Mouse (Mus musculus): ENCODE measurements around the gene Ccser1. TPM values are rescaled to one million over a fixed set of nuclear protein-coding genes. Genes with fewer than 3 reads are reported as not detected.
"Not testable (repeated sequence)": the region's sequence is repeated elsewhere in the genome, so short reads cannot be mapped to it uniquely, and the experiment has no call there.

Ccser1 gene
- polyA plus RNA-seq, 1 experiment from 2014 or later, result 17.9 TPM

- no peaks in the 10 kb centered on the region for H3K4me1 ChIP-seq
- H3K27ac ChIP-seq, result no peak overlapping the region
- H3K4me2 ChIP-seq (replicated peaks), result no peak overlapping the region
- no peak overlapping the region for H3K4me3 ChIP-seq
- H3K9ac ChIP-seq, result no peak overlapping the region
- 67% methylated on average over 1 of the region's 1 CpGs for WGBS
- no peaks in the 10 kb centered on the region for H3K9me3 ChIP-seq (replicated peaks)
- ATAC-seq (ENCODE audit: low FRiP score), result no peak
- H3K27me3 ChIP-seq, result no peaks in the 10 kb centered on the region
- no peaks in the 10 kb centered on the region for H3K36me3 ChIP-seq
Measured at GRCm38 (mm10) chr6:62044454-62044853, 864.3 kb downstream of the Ccser1 start.

DNA sequence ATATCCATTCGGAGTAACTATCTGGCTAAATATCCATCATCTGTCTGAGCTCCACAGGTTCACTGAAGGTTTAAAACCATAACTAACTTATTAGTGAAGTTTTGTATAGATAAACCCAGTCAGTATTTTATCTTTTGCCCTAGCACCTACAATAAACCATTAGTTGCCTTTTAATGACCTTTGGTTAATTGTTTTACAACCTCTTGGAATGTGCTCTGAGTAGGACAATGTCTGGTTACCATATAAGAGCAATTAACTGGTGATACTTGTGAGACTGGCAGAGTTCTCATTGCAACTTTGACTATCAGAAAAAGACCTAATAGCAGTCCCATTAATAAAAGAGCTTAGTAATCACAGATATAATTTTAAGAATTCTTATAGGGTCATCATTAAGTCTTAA, 864.9 kb downstream of the Ccser1 start:
- H3K9me3 ChIP-seq (replicated peaks); H3K27me3 ChIP-seq; ATAC-seq (ENCODE audit: low FRiP score); H3K4me3 ChIP-seq; H3K27ac ChIP-seq; H3K4me2 ChIP-seq (replicated peaks); H3K9ac ChIP-seq; H3K4me1 ChIP-seq; H3K36me3 ChIP-seq: not testable (repeated sequence)
- WGBS, result 88% methylated on average over 1 of the region's 1 CpGs

DNA sequence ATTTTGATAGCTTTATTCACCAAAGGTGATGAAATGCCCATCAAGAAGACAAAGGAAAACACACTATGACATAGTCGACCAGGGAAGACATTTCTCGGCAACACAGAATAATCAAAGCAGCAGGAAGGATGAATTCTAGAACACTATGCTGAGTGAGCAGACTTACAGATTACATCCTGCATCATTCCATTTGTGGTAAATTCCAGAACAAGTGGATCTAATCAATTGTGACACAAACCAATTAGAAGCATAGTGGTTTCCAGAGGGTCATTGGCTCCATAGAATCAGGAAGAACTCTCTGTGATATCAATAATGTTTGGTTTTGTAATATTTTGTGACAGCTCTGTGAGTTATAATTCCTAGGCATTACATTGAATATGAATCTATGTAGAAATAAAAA, 875.2 kb downstream of the Ccser1 start:
- Histone ChIP-seq H3K4me2 (replicated peaks) (no peak overlapping the region), H3K4me1 (no peaks in the 10 kb centered on the region), H3K9ac (no peak overlapping the region), H3K27me3 (no peaks in the 10 kb centered on the region), H3K27ac (no peak overlapping the region), H3K4me3 (no peak overlapping the region), H3K9me3 (replicated peaks) (no peaks in the 10 kb centered on the region), H3K36me3 (no peaks in the 10 kb centered on the region)
- no peak for ATAC-seq (ENCODE audit: low FRiP score)
- WGBS, result 72% methylated on average over 2 of the region's 2 CpGs

DNA sequence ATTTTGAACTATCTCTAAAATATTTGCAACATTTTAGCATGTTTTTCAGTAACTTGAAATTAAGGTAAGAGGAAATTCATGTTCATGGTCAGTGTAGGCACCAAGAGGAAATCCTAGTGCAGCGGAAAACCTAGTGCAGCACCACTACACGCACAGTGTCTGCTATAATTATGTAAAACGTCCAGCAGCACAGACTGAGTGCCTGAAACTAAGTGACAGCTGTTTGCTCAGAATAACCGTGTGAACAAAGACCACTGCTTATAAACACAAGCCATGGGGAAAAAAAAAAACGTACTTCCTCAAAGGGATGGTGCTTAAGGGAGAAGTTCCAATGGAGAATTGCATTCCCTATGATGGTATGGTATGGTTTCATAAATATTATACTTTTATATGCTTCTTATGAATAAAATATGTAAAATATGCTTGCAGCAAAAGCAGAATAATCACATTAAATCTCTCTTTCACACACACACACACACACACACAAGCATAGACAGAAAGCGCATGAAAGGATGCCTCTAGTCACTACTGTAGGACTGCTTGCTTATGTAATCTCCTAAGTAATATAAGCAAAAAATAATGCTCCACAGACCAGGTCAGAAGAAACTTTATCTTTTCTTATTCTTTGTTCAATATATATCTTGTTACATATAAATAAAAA, 886.4 kb downstream of the Ccser1 start:
- H3K9me3 ChIP-seq (replicated peaks), result no peaks in the 10 kb centered on the region
- H3K36me3 ChIP-seq, result no peaks in the 10 kb centered on the region
- H3K4me2 ChIP-seq (replicated peaks), result no peak overlapping the region
- H3K4me1 ChIP-seq, result no peaks in the 10 kb centered on the region
- peak; percentile 81 for ATAC-seq (ENCODE audit: low FRiP score)
- H3K27me3 ChIP-seq, result no peaks in the 10 kb centered on the region
- H3K4me3 ChIP-seq, result no peak overlapping the region
- no peak overlapping the region for H3K9ac ChIP-seq
- 51% methylated on average over 6 of the region's 6 CpGs for WGBS
- no peak overlapping the region for H3K27ac ChIP-seq

- Histone ChIP-seq H3K9ac (no peak overlapping the region), H3K27me3 (no peaks in the 10 kb centered on the region), H3K36me3 (no peaks in the 10 kb centered on the region), H3K9me3 (replicated peaks) (no peaks in the 10 kb centered on the region), H3K4me3 (no peak overlapping the region), H3K4me1 (no peaks in the 10 kb centered on the region), H3K4me2 (replicated peaks) (no peak overlapping the region), H3K27ac (no peak overlapping the region)
- 0 out of 2 replicates have a peak, but pooled peaks have one; percentile 38 for ATAC-seq (ENCODE audit: low FRiP score)
- WGBS, result 80% methylated on average over 4 of the region's 4 CpGs
Measured at GRCm38 (mm10) chr6:62067024-62067380, 886.9 kb downstream of the Ccser1 start.

GRCm38 (mm10) chr6:62105464-62105863, 925.3 kb downstream of the Ccser1 start:
- ATAC-seq (ENCODE audit: low FRiP score), result no peak
- no peak overlapping the region for H3K4me3 ChIP-seq
- H3K9me3 ChIP-seq (replicated peaks), result no peaks in the 10 kb centered on the region
- 56% methylated on average over 2 of the region's 2 CpGs for WGBS
- no peak overlapping the region for H3K4me2 ChIP-seq (replicated peaks)
- H3K36me3 ChIP-seq, result no peaks in the 10 kb centered on the region
- no peaks in the 10 kb centered on the region for H3K27me3 ChIP-seq
- no peak overlapping the region for H3K27ac ChIP-seq
- no peak overlapping the region for H3K9ac ChIP-seq
- no peaks in the 10 kb centered on the region for H3K4me1 ChIP-seq

GRCm38 (mm10) chr6:62132531-62132930, 952.4 kb downstream of the Ccser1 start:
- Histone ChIP-seq H3K9me3 (replicated peaks) (no peaks in the 10 kb centered on the region), H3K27ac (no peak overlapping the region), H3K4me3 (no peak overlapping the region), H3K27me3 (no peaks in the 10 kb centered on the region), H3K36me3 (no peaks in the 10 kb centered on the region), H3K9ac (no peak overlapping the region), H3K4me2 (replicated peaks) (no peak overlapping the region), H3K4me1 (no peaks in the 10 kb centered on the region)
- ATAC-seq (ENCODE audit: low FRiP score), result no peak
- 82% methylated on average over 2 of the region's 2 CpGs for WGBS

DNA sequence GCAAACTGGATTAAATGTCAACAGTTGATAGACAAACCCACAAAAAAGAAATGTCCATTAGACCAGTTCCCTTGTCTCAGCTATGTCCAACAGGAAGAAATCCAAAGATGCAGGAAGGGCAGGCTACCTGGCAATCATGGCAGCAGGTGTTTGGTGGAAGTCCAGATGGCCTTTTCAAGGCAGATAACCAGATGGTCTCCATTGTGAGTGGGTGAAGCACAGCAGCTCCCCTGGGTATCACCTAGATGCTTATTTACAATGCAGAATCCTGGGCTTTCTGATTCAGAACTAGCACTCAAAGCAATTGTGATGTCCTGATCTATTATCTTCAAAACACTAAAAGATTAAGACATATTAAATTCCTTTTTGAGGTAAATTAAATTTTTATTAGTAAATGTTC, 980.2 kb downstream of the Ccser1 start:
- no peak overlapping the region for H3K4me2 ChIP-seq (replicated peaks)

GRCm38 (mm10) chr6:62162596-62162995, 982.5 kb downstream of the Ccser1 start:
- H3K4me2 ChIP-seq (replicated peaks), result no peak overlapping the region
- 68% methylated on average over 6 of the region's 6 CpGs for WGBS
- H3K4me3 ChIP-seq, result no peak overlapping the region
- no peak overlapping the region for H3K9ac ChIP-seq
- no peak for ATAC-seq (ENCODE audit: low FRiP score)
- H3K4me1 ChIP-seq, result peaks cover 3% of the 10 kb centered on the region; the same call in 1 of the 2 replicates
- no peaks in the 10 kb centered on the region for H3K27me3 ChIP-seq
- no peaks in the 10 kb centered on the region for H3K9me3 ChIP-seq (replicated peaks)
- no peaks in the 10 kb centered on the region for H3K36me3 ChIP-seq
- H3K27ac ChIP-seq, result no peak overlapping the region

More for the DNA sequence above, 980.2 kb downstream of the Ccser1 start:
- Histone ChIP-seq H3K4me3 (no peak overlapping the region), H3K27me3 (no peaks in the 10 kb centered on the region), H3K36me3 (no peaks in the 10 kb centered on the region), H3K9me3 (replicated peaks) (no peaks in the 10 kb centered on the region), H3K4me1 (peaks cover 3% of the 10 kb centered on the region; the same call in 1 of the 2 replicates), H3K9ac (no peak overlapping the region), H3K27ac (no peak overlapping the region)
- no peak for ATAC-seq (ENCODE audit: low FRiP score)

DNA sequence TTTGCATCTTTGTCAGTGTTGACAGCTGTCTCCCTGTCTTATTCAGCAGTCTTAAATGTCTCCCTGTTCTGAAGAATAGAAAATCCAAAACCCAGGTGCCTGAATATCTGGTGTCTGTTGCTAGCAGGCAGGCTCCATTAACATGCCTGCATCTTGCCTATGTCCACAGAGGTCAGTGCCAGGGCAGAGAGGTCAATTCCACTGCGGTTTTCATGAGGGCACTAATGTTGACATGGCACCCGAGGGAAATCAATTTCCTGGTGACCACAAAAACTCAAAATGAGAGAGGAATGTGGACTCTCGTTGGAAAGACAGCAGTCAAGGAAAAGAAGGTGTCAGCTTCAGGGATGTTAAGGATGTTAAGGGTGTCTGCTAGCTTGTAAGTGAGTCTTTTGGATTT, 983.7 kb downstream of the Ccser1 start:
- Histone ChIP-seq H3K4me1 (peaks cover 3% of the 10 kb centered on the region; the same call in 1 of the 2 replicates), H3K9ac (no peak overlapping the region), H3K4me3 (no peak overlapping the region), H3K27me3 (no peaks in the 10 kb centered on the region), H3K9me3 (replicated peaks) (no peaks in the 10 kb centered on the region), H3K4me2 (replicated peaks) (no peak overlapping the region), H3K36me3 (no peaks in the 10 kb centered on the region), H3K27ac (no peak overlapping the region)
- ATAC-seq (ENCODE audit: low FRiP score), result no peak
- 18% methylated on average over 3 of the region's 3 CpGs for WGBS

- no peak overlapping the region for H3K4me3 ChIP-seq
- H3K27me3 ChIP-seq, result no peaks in the 10 kb centered on the region
- H3K4me2 ChIP-seq (replicated peaks), result no peak overlapping the region
- H3K4me1 ChIP-seq, result no peaks in the 10 kb centered on the region
- WGBS, result 88% methylated on average over 6 of the region's 6 CpGs
- H3K27ac ChIP-seq, result no peak overlapping the region
- H3K9ac ChIP-seq, result no peak overlapping the region
- H3K36me3 ChIP-seq, result no peaks in the 10 kb centered on the region
- no peak for ATAC-seq (ENCODE audit: low FRiP score)
- H3K9me3 ChIP-seq (replicated peaks), result no peaks in the 10 kb centered on the region
Measured at GRCm38 (mm10) chr6:62196496-62197188, 1016.5 kb downstream of the Ccser1 start.

DNA sequence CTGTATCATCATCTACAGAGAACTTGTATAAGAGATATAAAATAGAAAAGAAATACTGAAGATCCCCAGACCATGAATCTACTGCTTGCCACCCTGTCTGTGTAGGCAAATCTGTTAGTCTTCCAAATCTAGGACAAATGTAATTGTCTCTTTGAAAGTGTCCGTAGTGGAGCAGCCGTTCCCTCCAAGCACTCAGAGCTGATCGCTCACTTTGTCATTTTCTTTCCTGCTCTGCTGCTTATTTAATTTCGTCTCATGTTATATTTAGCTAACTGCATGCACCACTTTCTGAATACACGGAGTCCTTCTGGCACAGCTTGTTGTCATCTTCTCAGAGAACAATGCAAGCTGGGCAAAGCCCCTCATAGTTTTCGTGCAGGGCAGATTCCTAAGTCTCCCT, 1018.6 kb downstream of the Ccser1 start:
- no peak overlapping the region for H3K4me2 ChIP-seq (replicated peaks)
- H3K9me3 ChIP-seq (replicated peaks), result no peaks in the 10 kb centered on the region
- no peak overlapping the region for H3K27ac ChIP-seq
- no peak overlapping the region for H3K9ac ChIP-seq
- 62% methylated on average over 6 of the region's 6 CpGs for WGBS
- ATAC-seq (ENCODE audit: low FRiP score), result no peak
- no peaks in the 10 kb centered on the region for H3K27me3 ChIP-seq
- no peaks in the 10 kb centered on the region for H3K4me1 ChIP-seq
- H3K36me3 ChIP-seq, result no peaks in the 10 kb centered on the region
- H3K4me3 ChIP-seq, result no peak overlapping the region

GRCm38 (mm10) chr6:62205013-62205412, 1024.9 kb downstream of the Ccser1 start:
- H3K36me3 ChIP-seq, result no peaks in the 10 kb centered on the region
- no peak overlapping the region for H3K4me2 ChIP-seq (replicated peaks)
- H3K27ac ChIP-seq, result no peak overlapping the region
- H3K9ac ChIP-seq, result no peak overlapping the region
- no peaks in the 10 kb centered on the region for H3K9me3 ChIP-seq (replicated peaks)
- no peak for ATAC-seq (ENCODE audit: low FRiP score)
- 25% methylated on average over 2 of the region's 2 CpGs for WGBS
- H3K4me3 ChIP-seq, result no peak overlapping the region
- H3K4me1 ChIP-seq, result no peaks in the 10 kb centered on the region
- H3K27me3 ChIP-seq, result no peaks in the 10 kb centered on the region

Measured in hindbrain, embryonic 12.5 days (tissue).